Comparison of ENCODE assay signal across 20 mouse cellular contexts in genomic region chr1:185484281-185484680, GRCm38 (mm10). TPM values are rescaled to one million over a fixed set of nuclear protein-coding genes. Genes with fewer than 3 reads are reported as not detected.
A peak's percentile ranks its signal among the peaks of the same experiment; 100 is the strongest.
DNase-seq lines count a peak whose midpoint lies in the region; ATAC-seq and TF ChIP-seq lines count a peak whose summit lies in the region.
"Had no signal": no experiment of that assay in that cellular context is flagged by ENCODE, and none has a peak within 500 bp of the region (broad histone marks: within the 10 kb centered on the region; RNA-seq: fewer than 3 reads in every experiment).

No protein-coding gene starts in this region.

- TF ChIP-seq CTCF in cortical plate, adult 2 months (IDR thresholded peaks at IDR 0.05; ENCODE audit: extremely low read depth, insufficient read depth, low read length), result no peak

- peak; percentile 61 for DNase-seq in heart, adult 11 months
- no peak for DNase-seq in heart, postnatal 14 days
- DNase-seq in midbrain, embryonic 10.5 days (ENCODE audit: low spot score), result no peak
- DNase-seq in midbrain, embryonic 11.5 days (ENCODE audit: low spot score, missing footprints), result no peak
- no peak for DNase-seq in retina, embryonic 14.5 days (ENCODE audit: low spot score)
- DNase-seq in lung, postnatal 36 days, result no peak
- DNase-seq: adrenal gland, postnatal 14 days; cerebellum, adult 11 months; gastrocnemius, adult 2 months; heart, adult 2 months; kidney, adult 18-20 months; kidney, postnatal 36 days; liver, postnatal 0 days; lung, postnatal 4 days; spleen, adult 18-20 months; thymus, postnatal 36 days had no signal

- 79% methylated on average over 19 of the region's 19 CpGs for WGBS in midbrain, embryonic 10.5 days
- WGBS in midbrain, embryonic 11.5 days, result 71% methylated on average over 19 of the region's 19 CpGs
- 41% methylated on average over 19 of the region's 19 CpGs for WGBS in limb, embryonic 13.5 days

- no peak overlapping the region for H3K4me2 ChIP-seq in midbrain, embryonic 11.5 days
- H3K4me2 ChIP-seq in limb, embryonic 13.5 days (replicated peaks), result peak overlapping the region; percentile 50

- no peaks in the 10 kb centered on the region for H3K9me3 ChIP-seq in midbrain, embryonic 10.5 days (replicated peaks)
- no peaks in the 10 kb centered on the region for H3K9me3 ChIP-seq in midbrain, embryonic 11.5 days (ENCODE audit: control insufficient read depth, low read length)
- no peaks in the 10 kb centered on the region for H3K9me3 ChIP-seq in limb, embryonic 13.5 days
- H3K9me3 ChIP-seq: G1E had no signal

- no peak for ATAC-seq in midbrain, embryonic 11.5 days (ENCODE audit: low FRiP score)
- ATAC-seq in limb, embryonic 13.5 days (ENCODE audit: low FRiP score, low read depth), result no peak
- ATAC-seq: liver, postnatal 0 days had no signal

- H3K4me1 ChIP-seq in midbrain, embryonic 10.5 days, result peaks cover 29% of the 10 kb centered on the region
- H3K4me1 ChIP-seq in midbrain, embryonic 11.5 days (ENCODE audit: control insufficient read depth, insufficient read depth, low read length), result peaks cover 4% of the 10 kb centered on the region; the same call in 1 of the 2 replicates
- peaks cover 2% of the 10 kb centered on the region; the same call in 1 of the 2 replicates for H3K4me1 ChIP-seq in cortical plate, adult 2 months (ENCODE audit: control insufficient read depth, insufficient read depth, low read length)
- peaks cover 42% of the 10 kb centered on the region for H3K4me1 ChIP-seq in limb, embryonic 13.5 days

- no peaks in the 10 kb centered on the region for H3K36me3 ChIP-seq in midbrain, embryonic 10.5 days
- H3K36me3 ChIP-seq in midbrain, embryonic 11.5 days (ENCODE audit: control insufficient read depth, insufficient read depth, low read length), result no peaks in the 10 kb centered on the region
- H3K36me3 ChIP-seq in limb, embryonic 13.5 days, result no peaks in the 10 kb centered on the region
- H3K36me3 ChIP-seq: G1E had no signal

- no peak overlapping the region for H3K4me3 ChIP-seq in midbrain, embryonic 10.5 days
- no peak overlapping the region for H3K4me3 ChIP-seq in midbrain, embryonic 11.5 days (ENCODE audit: low read depth, low read length)
- 0 out of 2 replicates have a peak overlapping the region, but pooled peaks have one; percentile 14 for H3K4me3 ChIP-seq in cortical plate, adult 2 months (ENCODE audit: insufficient read depth, low read length)
- peak overlapping the region; percentile 7; the same call in 1 of the 2 replicates for H3K4me3 ChIP-seq in limb, embryonic 13.5 days
- H3K4me3 ChIP-seq: gastrocnemius, adult 2 months; heart, adult 2 months had no signal

- peak overlapping the region; percentile 33; the same call in 1 of the 2 replicates for H3K27ac ChIP-seq in midbrain, embryonic 10.5 days (replicated peaks)
- no peak overlapping the region for H3K27ac ChIP-seq in midbrain, embryonic 11.5 days (ENCODE audit: low read depth, low read length)
- H3K27ac ChIP-seq in cortical plate, adult 2 months (ENCODE audit: insufficient read depth, low read length), result no peak overlapping the region
- H3K27ac ChIP-seq in limb, embryonic 13.5 days, result no peak overlapping the region
- H3K27ac ChIP-seq: gastrocnemius, adult 2 months; heart, adult 2 months had no signal

- no peaks in the 10 kb centered on the region for H3K27me3 ChIP-seq in midbrain, embryonic 10.5 days (ENCODE audit: low read depth, poor library complexity, severe bottlenecking)
- H3K27me3 ChIP-seq in midbrain, embryonic 11.5 days (ENCODE audit: control insufficient read depth, insufficient read depth, low read length), result no peaks in the 10 kb centered on the region
- H3K27me3 ChIP-seq in limb, embryonic 13.5 days, result no peaks in the 10 kb centered on the region

- TF ChIP-seq POLR2A in cortical plate, adult 2 months (IDR thresholded peaks at IDR 0.05; ENCODE audit: extremely low read depth, insufficient read depth, low read length), result no peak

- intact Hi-C loops in heart, postnatal 14 days (cut with DNase I), result no loop called here

- no peak overlapping the region for H3K9ac ChIP-seq in midbrain, embryonic 11.5 days (ENCODE audit: low read length)
- H3K9ac ChIP-seq in limb, embryonic 13.5 days, result 0 out of 2 replicates have a peak overlapping the region, but pooled peaks have one; percentile 32
- H3K9ac ChIP-seq: liver, postnatal 0 days had no signal

RNA-seq across cellular contexts. Expression of gene Slc30a10, which starts 29.6 kb away (rescaled TPM):
- not detected for total RNA-seq in heart, postnatal 14 days (2021)
- polyA plus RNA-seq in midbrain, embryonic 10.5 days (2016; fragmentation: Nextera tagmentation; extraction: Ambion mirVana), result 1.3 and 1.4 TPM in 2 replicates
- polyA plus RNA-seq in midbrain, embryonic 11.5 days (2014; fragmentation: Nextera tagmentation; extraction: Ambion mirVana), result 1.7 and 2.2 TPM in 2 replicates
- polyA plus RNA-seq in cortical plate, adult 2 months (2012; rRNA removed), result 11.4 and 12.0 TPM in 2 replicates
- 0.36 and 0.45 TPM in 2 replicates for polyA plus RNA-seq in limb, embryonic 13.5 days (2015; fragmentation: Nextera tagmentation; extraction: Ambion mirVana)
- total RNA-seq: gastrocnemius, adult 2 months; heart, adult 2 months; monocyte, adult 5-6 weeks had no signal
- polyA plus RNA-seq: heart, adult 2 months had no signal

Comparison
In these comparisons a context has a peak if more than half of its experiments do, and no peak if none do; other contexts are left out.
1. H3K4me3 ChIP-seq: peak in cortical plate, adult 2 months (single experiment) and limb, embryonic 13.5 days (single experiment); none in midbrain, embryonic 10.5 days (single experiment) and midbrain, embryonic 11.5 days (single experiment).